Mouse (Mus musculus) forebrain, postnatal 0 days (tissue): ENCODE results near the gene Hspb8. TPM values are rescaled to one million over a fixed set of nuclear protein-coding genes. Genes with fewer than 3 reads are reported as not detected.
A peak's percentile ranks its signal among the peaks of the same experiment; 100 is the strongest.

Experiments used
- ATAC-seq: fragments of 200-750 bp; cut with Nextera tagmentation; 2 replicates; pipeline ENCODE4 v1.8.0; 2017; ENCODE audit warnings: mild to moderate bottlenecking, moderate library complexity
- DNase-seq: peaks from one replicate; pipeline ENCODE4 v3.0.0-alpha.2; 2015
- H3K27ac ChIP-seq: fragments of 300-500 bp; sonication (generic); 2 replicates; pipeline ENCODE4 v1.5.1; 2014; ENCODE audit warnings: low read depth, mild to moderate bottlenecking, antibody characterized with exemption, low read length, moderate library complexity, mixed read lengths
- H3K27me3 ChIP-seq: fragments of 300-500 bp; sonication (generic); 2 replicates; pipeline ENCODE4 v1.6.1; 2014; ENCODE audit warnings: mild to moderate bottlenecking, low read length, mixed read lengths; ENCODE audit not compliant: insufficient read depth
- H3K36me3 ChIP-seq: fragments of 300-500 bp; sonication (generic); 2 replicates; pipeline ENCODE4 v1.6.1; 2014; ENCODE audit warnings: mild to moderate bottlenecking, moderate library complexity; ENCODE audit not compliant: insufficient read depth
- H3K4me1 ChIP-seq: fragments of 300-500 bp; sonication (generic); 2 replicates; pipeline ENCODE4 v1.6.1; 2014; ENCODE audit warnings: antibody characterized with exemption; ENCODE audit not compliant: insufficient read depth
- H3K4me2 ChIP-seq: fragments of 300-500 bp; sonication (generic); 2 replicates; pipeline ENCODE4 v1.6.1; 2014; ENCODE audit warnings: low read depth, mild to moderate bottlenecking, moderate library complexity
- H3K4me3 ChIP-seq: fragments of 300-500 bp; sonication (generic); 2 replicates; pipeline ENCODE4 v1.5.1; 2014; ENCODE audit warnings: low read depth, low read length, mixed read lengths
- H3K9ac ChIP-seq: fragments of 300-500 bp; sonication (generic); 2 replicates; pipeline ENCODE4 v1.6.1; 2014; ENCODE audit warnings: mild to moderate bottlenecking
- H3K9me3 ChIP-seq: fragments of 300-500 bp; sonication (generic); 2 replicates; pipeline ENCODE4 v1.6.1; 2016; ENCODE audit warnings: low read length
- CTCF ChIP-seq: sonication (generic); IDR thresholded peaks from 2 replicates; pipeline ENCODE4 v1.5.1; 2016; ENCODE audit warnings: antibody characterized with exemption, control low read depth, low read depth
- WGBS: fragments of 180-500 bp; shearing (Covaris S2); extraction: QIAGEN DNeasy Blood & Tissue Kit; methylation state at CpG from one replicate; pipeline ENCODE4 v1.1.7; 2014; 5-methylcytosine and 5-hydroxymethylcytosine counted together
- polyA plus RNA-seq: library from polyadenylated mRNA; unstranded; fragments of >200 nt; fragmentation: Nextera tagmentation; extraction: Ambion mirVana; gene quantifications from 2 replicates; pipeline ENCODE4 v1.2.1, GENCODE M21; 2015
- total RNA-seq: library from RNA; depleted of rRNA; stranded (reverse); fragments of >200 nt; gene quantifications from 2 replicates; pipeline ENCODE4 v1.2.3, GENCODE M21; 2014; rRNA removed

Hspb8 gene
- total RNA-seq (13.2 and 14.0 TPM in 2 replicates), polyA plus RNA-seq (8.6 and 10.6 TPM in 2 replicates)

DNA sequence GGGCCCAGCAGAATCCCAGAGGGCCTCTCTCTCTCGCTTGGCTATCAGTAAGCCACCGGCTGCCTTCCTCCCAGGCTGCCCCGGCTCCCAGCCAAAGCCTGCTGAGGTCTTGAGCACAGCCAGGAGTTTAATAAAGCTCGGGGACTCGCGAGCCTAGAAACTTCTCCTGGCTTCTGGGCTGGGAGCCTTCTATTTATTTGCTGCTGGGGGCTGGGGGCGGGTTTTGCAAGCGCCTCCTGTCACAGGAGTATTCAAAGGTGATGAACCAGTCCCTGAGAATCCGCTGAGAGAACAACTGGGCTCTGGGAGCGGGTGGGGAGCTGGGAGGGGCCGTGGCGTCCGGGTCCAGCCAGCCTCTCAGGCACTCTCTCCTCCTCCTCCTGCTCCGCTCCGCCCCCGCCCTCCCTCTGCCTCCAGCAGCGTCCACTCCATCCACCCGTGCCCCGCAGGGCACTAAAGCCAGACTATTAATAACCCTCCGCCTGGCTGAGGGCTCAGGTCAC lies at the start of gene Hspb8:
Hspb8 (minus strand) TSS at position 166 of the 503 bp plus-strand sequence.
- 0 out of 2 replicates have a peak within 1 kb of the TSS, but pooled peaks have one; percentile 21 for H3K27ac ChIP-seq

GRCm38 (mm10) chr5:116461354-116462042 lies 38.8 kb upstream of the Hspb8 start:
- Histone ChIP-seq H3K4me3 (no peak overlapping the region), H3K36me3 (peaks cover 38% of the 10 kb centered on the region), H3K27me3 (no peaks in the 10 kb centered on the region), H3K9me3 (peaks cover 8% of the 10 kb centered on the region), H3K4me2 (no peak overlapping the region), H3K9ac (no peak overlapping the region), H3K27ac (no peak overlapping the region), H3K4me1 (no peaks in the 10 kb centered on the region)
- TF ChIP-seq CTCF, result peak; percentile 49
- 17% methylated on average over 11 of the region's 11 CpGs for WGBS
- ATAC-seq, result no peak
- peak; percentile 41 for DNase-seq

More for the DNA sequence above, at the start of gene Hspb8:
- Histone ChIP-seq H3K4me2 (peak within 1 kb of the TSS; percentile 41), H3K27me3 (no peaks in the 10 kb centered on the region), H3K9me3 (no peaks in the 10 kb centered on the region), H3K4me1 (no peaks in the 10 kb centered on the region), H3K4me3 (peak within 1 kb of the TSS; percentile 12), H3K36me3 (no peaks in the 10 kb centered on the region), H3K9ac (0 out of 2 replicates have a peak within 1 kb of the TSS, but pooled peaks have one; percentile 6)
- ATAC-seq (peak; percentile 51), DNase-seq (peak; percentile 59)
- no peak for TF ChIP-seq CTCF
- WGBS, result 2% methylated on average over 20 of the region's 20 CpGs

DNA sequence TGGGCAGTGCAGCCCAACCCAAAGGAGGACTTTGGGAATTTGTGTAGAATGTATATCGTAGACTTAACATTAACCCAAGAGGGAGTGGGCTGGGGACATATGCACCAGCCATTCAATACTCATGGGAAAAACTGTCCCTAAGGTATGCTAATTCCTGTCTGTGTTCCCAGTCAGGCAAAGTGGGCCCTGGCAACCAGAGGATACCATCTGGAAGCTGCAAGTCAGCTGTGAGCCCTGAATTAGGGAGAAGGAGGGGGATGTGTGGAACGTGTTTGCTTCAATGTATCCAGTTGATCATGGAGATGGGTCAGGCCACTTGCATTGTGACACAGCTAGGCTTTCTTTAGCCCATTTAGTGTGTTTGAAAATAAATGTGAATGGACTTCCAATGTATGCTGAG lies 37.3 kb upstream of the Hspb8 start:
- WGBS, result 35% methylated on average over 2 of the region's 2 CpGs
- H3K4me3 ChIP-seq, result no peak overlapping the region
- DNase-seq, result peak; percentile 50
- H3K9me3 ChIP-seq, result no peaks in the 10 kb centered on the region
- H3K9ac ChIP-seq, result no peak overlapping the region
- ATAC-seq, result no peak
- TF ChIP-seq CTCF, result no peak
- H3K36me3 ChIP-seq, result peaks cover 23% of the 10 kb centered on the region
- H3K27ac ChIP-seq, result no peak overlapping the region
- H3K4me1 ChIP-seq, result no peaks in the 10 kb centered on the region
- H3K4me2 ChIP-seq, result no peak overlapping the region
- H3K27me3 ChIP-seq, result no peaks in the 10 kb centered on the region

DNA sequence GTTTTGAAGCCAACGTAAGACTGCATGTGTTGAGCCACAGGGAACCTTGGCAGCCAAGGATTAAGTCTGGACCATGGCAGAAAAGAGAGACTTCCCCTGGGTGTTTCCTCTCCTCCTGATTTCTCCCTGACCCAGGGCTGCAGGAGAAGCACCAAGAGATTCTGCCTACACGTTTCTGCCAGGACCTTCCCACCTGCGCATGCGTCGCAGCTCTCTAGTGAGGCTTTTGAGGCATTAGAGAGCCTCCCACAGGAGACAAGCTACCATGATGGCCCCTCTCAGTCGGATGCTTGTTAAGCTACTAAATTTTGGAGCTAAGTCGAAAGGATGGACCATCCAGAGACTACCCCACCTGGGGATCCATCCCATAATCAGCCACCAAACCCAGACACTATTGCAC lies 35.1 kb upstream of the Hspb8 start:
- Histone ChIP-seq H3K36me3 (peaks cover 10% of the 10 kb centered on the region; the same call in 1 of the 2 replicates), H3K9me3 (no peaks in the 10 kb centered on the region), H3K4me1 (no peaks in the 10 kb centered on the region), H3K9ac (no peak overlapping the region), H3K4me2 (no peak overlapping the region), H3K27me3 (no peaks in the 10 kb centered on the region), H3K27ac (no peak overlapping the region), H3K4me3 (no peak overlapping the region)
- 82% methylated on average over 7 of the region's 7 CpGs for WGBS
- no peak for ATAC-seq
- DNase-seq, result no peak
- TF ChIP-seq CTCF, result no peak

DNA sequence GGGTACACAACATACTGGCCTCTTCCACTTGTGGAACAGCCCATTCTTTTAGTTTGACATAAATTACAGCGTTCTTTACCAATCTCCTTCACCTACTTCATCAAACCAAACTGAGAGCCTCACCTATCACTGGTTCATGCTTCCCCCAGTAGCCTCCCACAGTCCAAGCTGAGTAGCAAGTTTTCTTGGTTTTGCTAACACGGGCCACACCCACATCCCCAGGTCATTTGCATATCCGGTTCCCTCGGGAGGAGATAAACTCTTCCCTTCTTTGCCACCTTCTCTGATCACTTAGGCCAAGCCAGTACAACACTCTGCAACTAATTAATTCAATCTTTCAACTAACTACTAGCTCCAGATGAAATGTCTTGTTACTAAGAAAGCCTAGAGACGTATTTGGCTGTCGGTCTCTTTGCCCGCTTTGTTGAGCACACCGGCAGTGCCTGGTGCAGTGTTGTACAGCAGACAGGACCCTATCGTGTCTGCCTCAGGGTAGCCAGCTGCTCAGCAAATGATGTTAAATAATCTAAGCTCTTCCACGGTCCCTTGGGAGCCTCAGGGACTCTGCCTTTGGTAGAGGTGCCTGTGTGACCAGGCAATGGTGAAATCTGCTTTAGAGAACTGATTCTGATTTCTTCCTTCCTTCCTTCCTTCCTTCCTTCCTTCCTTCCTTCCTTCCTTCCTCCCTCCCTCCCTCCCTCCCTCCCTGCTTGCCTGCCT lies 34.3 kb upstream of the Hspb8 start:
- no peaks in the 10 kb centered on the region for H3K9me3 ChIP-seq
- H3K27ac ChIP-seq, result no peak overlapping the region
- H3K27me3 ChIP-seq, result no peaks in the 10 kb centered on the region
- no peaks in the 10 kb centered on the region for H3K4me1 ChIP-seq
- peaks cover 13% of the 10 kb centered on the region; the same call in 1 of the 2 replicates for H3K36me3 ChIP-seq
- ATAC-seq (no peak), DNase-seq (no peak)
- TF ChIP-seq CTCF, result no peak
- no peak overlapping the region for H3K4me3 ChIP-seq
- no peak overlapping the region for H3K4me2 ChIP-seq
- H3K9ac ChIP-seq, result no peak overlapping the region
- 37% methylated on average over 10 of the region's 10 CpGs for WGBS

DNA sequence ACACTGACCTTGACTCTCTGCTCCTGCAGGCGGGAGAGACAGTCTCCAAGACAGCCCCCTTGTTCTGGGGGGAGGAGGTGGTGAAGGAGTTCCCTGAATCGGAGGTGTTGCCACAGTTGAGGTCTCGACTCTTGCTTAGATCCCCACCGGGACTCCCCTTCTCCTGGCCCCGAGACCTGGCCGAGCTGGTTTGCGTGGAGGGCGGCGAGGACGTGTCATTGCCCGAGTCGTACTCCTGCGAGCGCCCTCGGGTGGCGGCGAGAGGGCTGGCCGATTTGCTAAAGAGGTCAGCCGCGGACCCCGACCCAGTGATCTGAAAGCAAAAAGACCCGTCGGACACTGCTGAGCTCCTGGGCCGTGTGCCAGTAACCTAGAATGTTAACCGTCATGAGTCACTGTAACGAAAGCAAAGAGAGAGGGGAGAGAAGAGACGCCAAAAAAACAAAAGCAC lies 30.8 kb upstream of the Hspb8 start:
- 9% methylated on average over 27 of the region's 27 CpGs for WGBS
- TF ChIP-seq CTCF, result peak; percentile 60
- ATAC-seq, result no peak
- Histone ChIP-seq H3K27me3 (no peaks in the 10 kb centered on the region), H3K36me3 (peaks cover 17% of the 10 kb centered on the region), H3K4me3 (no peak overlapping the region), H3K27ac (no peak overlapping the region), H3K4me2 (peak overlapping the region; percentile 23; the same call in 1 of the 2 replicates), H3K9me3 (no peaks in the 10 kb centered on the region), H3K9ac (no peak overlapping the region), H3K4me1 (0 out of 2 replicates have a peak, but pooled peaks cover 3% of the 10 kb centered on the region)
- DNase-seq, result no peak
